Mouse (Mus musculus) adrenal gland, postnatal 10 days (tissue): ENCODE measurements around the gene Tmc2. TPM values are rescaled to one million over a fixed set of nuclear protein-coding genes. Genes with fewer than 3 reads are reported as not detected.

Source experiments
- DNase-seq: peaks from one replicate; pipeline ENCODE4 v3.0.0; 2021; ENCODE audit warnings: mixed read lengths
- total RNA-seq, 2 experiments: library from RNA; stranded (reverse); gene quantifications; 2 replicates each; pipeline ENCODE4 v1.2.3; 2021

The Tmc2 gene
- total RNA-seq, 2 experiments from 2014 or later = not detected

GRCm38 (mm10) chr2:130256762-130257161 is 61.8 kb downstream of the Tmc2 start:
- no peak for DNase-seq

GRCm38 (mm10) chr2:130260822-130261221 is 65.8 kb downstream of the Tmc2 start:
- no peak for DNase-seq

- DNase-seq = no peak
These were observed 66.9 kb downstream of the Tmc2 start for GRCm38 (mm10) chr2:130261914-130262313.

GRCm38 (mm10) chr2:130262398-130262797 is 67.4 kb downstream of the Tmc2 start:
- no peak for DNase-seq

- no peak for DNase-seq
These were observed 70.5 kb downstream of the Tmc2 start for GRCm38 (mm10) chr2:130265520-130265919.

- DNase-seq = no peak
These were observed 73.1 kb downstream of the Tmc2 start for GRCm38 (mm10) chr2:130268074-130268473.

GRCm38 (mm10) chr2:130273732-130274131 is 78.7 kb downstream of the Tmc2 start:
- no peak for DNase-seq

GRCm38 (mm10) chr2:130274149-130274861 is 79.3 kb downstream of the Tmc2 start, which contains the start of gene Nop56:
Gene Nop56, plus strand, starts transcription at chr2:130274430.
- DNase-seq = peak; percentile 99

GRCm38 (mm10) chr2:130274862-130275261 is 79.9 kb downstream of the Tmc2 start:
- DNase-seq = no peak

- peak; percentile 76 for DNase-seq
These were observed 80.7 kb downstream of the Tmc2 start for GRCm38 (mm10) chr2:130275649-130276048.

GRCm38 (mm10) chr2:130279600-130280091 is 84.7 kb downstream of the Tmc2 start:
- DNase-seq = no peak

- no peak for DNase-seq
These were observed 85.2 kb downstream of the Tmc2 start for GRCm38 (mm10) chr2:130280224-130280623.

- DNase-seq = no peak
These were observed 85.8 kb downstream of the Tmc2 start for GRCm38 (mm10) chr2:130280818-130281217.

- DNase-seq = peak; percentile 96
These were observed 89.1 kb downstream of the Tmc2 start, which contains the start of gene Idh3b for GRCm38 (mm10) chr2:130283854-130284654. Gene Idh3b, minus strand, starts transcription at chr2:130284547.

GRCm38 (mm10) chr2:130289086-130289485 is 94.1 kb downstream of the Tmc2 start:
- no peak for DNase-seq

- DNase-seq = peak; percentile 72
These were observed 96.4 kb downstream of the Tmc2 start for GRCm38 (mm10) chr2:130291434-130291833.

GRCm38 (mm10) chr2:130293009-130293408 is 98.0 kb downstream of the Tmc2 start:
- no peak for DNase-seq

- no peak for DNase-seq
These were observed 98.5 kb downstream of the Tmc2 start for GRCm38 (mm10) chr2:130293486-130293885.

GRCm38 (mm10) chr2:130294218-130294935 is 99.4 kb downstream of the Tmc2 start:
- no peak for DNase-seq

- peak; percentile 78 for DNase-seq
These were observed 99.9 kb downstream of the Tmc2 start, which contains the start of gene Ebf4 for GRCm38 (mm10) chr2:130294936-130295277. Gene Ebf4, plus strand, starts transcription at chr2:130295169.

- DNase-seq = peak; percentile 63
These were observed 100.5 kb downstream of the Tmc2 start for GRCm38 (mm10) chr2:130295331-130296133.
